Mouse (Mus musculus): Measurements from ENCODE around the gene Gm13539.
"Not testable (repeated sequence)": the region's sequence is repeated elsewhere in the genome, so short reads cannot be mapped to it uniquely, and the experiment has no call there.

Gene Gm13539

DNA sequence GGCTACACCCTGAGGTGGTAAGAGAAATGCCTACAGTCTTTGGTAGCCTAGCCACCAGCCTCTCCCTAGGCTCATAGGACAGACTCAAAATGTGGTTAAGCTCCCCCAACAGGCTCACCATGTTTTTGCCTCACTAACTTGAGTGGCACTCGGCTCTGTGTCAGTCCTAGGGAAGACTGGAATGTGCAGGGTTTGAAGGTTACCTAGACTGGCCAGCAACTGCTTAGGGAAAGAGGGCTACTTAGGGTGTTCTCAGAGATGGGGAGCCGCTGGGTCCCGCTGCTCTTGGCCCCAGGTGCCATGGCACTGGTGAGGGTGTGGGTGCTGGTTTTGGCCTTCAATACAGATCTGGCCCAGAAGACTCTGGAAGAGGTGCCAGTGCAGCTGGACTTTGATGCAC lies at the start of gene Gm13539:
Gm13539 (plus strand) TSS at position 301 of the 400 bp plus-strand sequence.
- no peak for DNase-seq (ENCODE audit: low read depth, low spot score)

DNA sequence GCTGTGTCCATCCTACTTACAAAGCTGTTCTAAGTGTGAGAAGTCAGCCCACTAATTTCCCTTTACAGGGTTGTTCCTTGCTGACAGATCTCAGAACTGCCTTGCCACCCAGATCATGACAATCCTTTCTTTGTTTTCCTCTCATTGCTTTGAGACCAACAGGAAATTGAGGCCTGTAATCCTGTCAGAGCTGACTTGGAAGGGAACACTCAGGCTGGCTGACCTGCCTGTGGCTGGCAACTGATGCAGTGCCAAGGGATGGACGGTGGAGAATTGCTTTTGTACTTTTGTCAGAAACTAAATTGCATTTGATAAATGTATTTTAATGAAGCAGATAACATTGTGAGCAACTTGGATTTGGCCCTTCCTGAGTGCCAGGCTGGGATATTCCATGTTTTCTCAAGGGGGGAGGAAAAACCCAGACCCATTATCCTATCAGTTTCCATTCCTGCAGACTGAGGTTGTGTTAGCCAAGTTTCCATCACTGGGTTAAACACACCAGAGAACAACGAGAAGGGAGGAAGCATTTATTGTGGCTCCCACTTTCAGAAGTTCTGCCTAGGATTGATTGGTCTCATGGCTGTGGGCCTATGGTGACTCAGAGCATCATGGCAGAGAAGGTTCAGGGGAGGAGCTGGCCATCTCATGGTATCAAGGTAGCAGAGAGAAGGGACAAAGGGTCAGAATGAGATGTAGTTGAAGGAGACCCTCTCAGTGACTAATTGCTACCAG lies 48.7 kb upstream of the Gm13539 start:
- no peak for DNase-seq (ENCODE audit: low read depth, low spot score)

DNA sequence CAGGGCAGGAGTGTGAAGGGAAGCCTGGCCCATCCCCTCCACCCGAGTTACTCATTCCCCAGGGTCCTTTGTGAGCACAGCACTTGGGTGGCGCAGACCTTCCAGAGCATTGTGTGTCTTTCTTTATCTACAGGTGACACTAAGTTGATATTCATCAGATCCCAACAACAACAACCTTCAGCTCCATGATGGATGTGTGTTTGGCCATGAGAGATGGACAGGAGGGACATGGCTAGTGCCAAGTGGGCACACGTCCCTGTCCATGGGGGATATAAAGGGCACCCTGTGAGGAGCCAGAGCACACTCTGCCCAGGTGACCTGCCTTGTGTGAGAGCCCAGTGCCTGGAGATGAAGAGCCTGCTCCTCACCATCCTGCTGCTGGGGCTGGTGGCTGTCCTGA lies 45.3 kb upstream of the Gm13539 start, which contains the start of gene Obp2b:
Obp2b (plus strand) TSS at position 301 of the 400 bp plus-strand sequence.
- not testable (repeated sequence) for DNase-seq (ENCODE audit: low read depth, low spot score)

- no peak for DNase-seq (ENCODE audit: low read depth, low spot score)
These were observed 40.4 kb upstream of the Gm13539 start for GRCm38 (mm10) chr2:25741671-25742070.

- DNase-seq (ENCODE audit: low read depth, low spot score), result no peak
These were observed 27.9 kb upstream of the Gm13539 start for GRCm38 (mm10) chr2:25754201-25754600.

DNA sequence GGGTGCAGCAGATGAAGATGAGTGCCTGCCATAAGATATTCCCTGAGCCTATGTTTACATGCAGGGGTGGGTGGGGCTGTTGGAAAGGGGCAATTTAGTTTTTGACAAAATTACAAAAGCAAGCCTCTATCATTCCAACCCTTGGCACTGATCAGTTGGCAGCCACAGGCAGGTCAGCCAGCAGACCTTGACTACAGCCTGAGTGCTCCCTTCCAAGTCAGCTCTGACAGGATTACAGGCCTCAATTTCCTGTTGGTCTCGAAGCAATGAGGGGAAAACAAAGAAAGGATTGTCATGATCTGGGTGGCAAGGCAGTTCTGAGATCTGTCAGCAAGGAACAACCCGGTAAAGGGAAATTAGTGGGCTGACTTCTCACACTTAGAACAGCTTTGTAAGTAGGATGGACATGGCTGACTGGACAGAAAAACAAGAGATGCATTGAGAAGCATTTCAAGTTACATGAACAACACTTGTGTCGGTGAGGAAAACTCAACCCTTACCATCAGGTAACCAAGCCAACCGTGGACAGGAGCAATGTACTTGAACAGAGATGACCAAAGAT lies 23.9 kb upstream of the Gm13539 start:
- no peak for DNase-seq (ENCODE audit: low read depth, low spot score)

GRCm38 (mm10) chr2:25765269-25765668 lies 16.8 kb upstream of the Gm13539 start, which contains the start of gene Lcn3:
Gene Lcn3, plus strand, starts transcription at chr2:25765569.
- DNase-seq (ENCODE audit: low read depth, low spot score), result no peak

GRCm38 (mm10) chr2:25767764-25768163 lies 14.3 kb upstream of the Gm13539 start:
- no peak for DNase-seq (ENCODE audit: low read depth, low spot score)

GRCm38 (mm10) chr2:25773507-25773906 lies 8.6 kb upstream of the Gm13539 start:
- DNase-seq (ENCODE audit: low read depth, low spot score), result no peak

DNA sequence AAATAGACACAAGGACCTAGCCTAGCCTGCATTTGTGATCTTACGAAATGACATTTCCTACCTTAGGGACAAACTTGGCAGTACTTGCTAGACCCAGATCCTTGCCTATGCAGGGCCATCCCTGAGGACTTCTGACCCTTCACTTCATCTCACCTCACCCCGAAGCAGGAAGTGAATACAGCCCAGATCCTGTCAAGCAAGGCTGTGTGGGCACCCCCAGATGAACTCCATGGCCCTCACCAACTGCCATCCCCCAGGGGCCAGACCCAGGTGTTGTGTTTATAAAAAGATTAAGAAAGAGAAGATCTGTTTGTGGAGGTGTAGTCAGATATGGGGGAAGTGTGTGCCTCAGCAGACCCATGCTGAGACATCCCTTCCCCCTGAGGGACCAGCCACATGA lies 7.4 kb upstream of the Gm13539 start:
- DNase-seq (ENCODE audit: low read depth, low spot score), result no peak

GRCm38 (mm10) chr2:25775991-25776390 lies 6.1 kb upstream of the Gm13539 start:
- no peak for DNase-seq (ENCODE audit: low read depth, low spot score)

DNA sequence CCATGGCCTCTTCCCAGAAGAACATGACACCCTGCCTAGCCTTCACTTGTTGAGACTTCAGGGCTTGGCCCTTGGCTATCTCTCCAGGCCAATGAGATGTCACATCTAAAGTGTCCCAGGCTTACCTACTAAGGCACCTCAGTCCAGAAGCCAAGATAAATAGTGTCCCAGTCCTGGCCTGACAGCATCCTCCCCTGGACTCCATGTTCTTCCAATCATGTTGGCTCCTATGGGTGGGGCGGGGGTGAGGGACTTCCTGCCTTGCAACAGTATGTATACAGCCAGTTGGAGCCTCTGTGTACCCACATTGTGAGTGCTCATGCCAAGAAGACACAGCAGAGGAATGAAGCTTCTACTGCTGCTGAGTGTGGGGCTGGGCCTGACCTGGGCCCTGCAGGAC lies 5.3 kb upstream of the Gm13539 start, which contains the start of gene Lcn11:
Lcn11 (plus strand) TSS at position 301 of the 400 bp plus-strand sequence.
- DNase-seq (ENCODE audit: low read depth, low spot score), result no peak

GRCm38 (mm10) chr2:25779076-25779475 lies 3.0 kb upstream of the Gm13539 start:
- no peak for DNase-seq (ENCODE audit: low read depth, low spot score)

- DNase-seq (ENCODE audit: low read depth, low spot score), result no peak
These were observed 1.1 kb upstream of the Gm13539 start for GRCm38 (mm10) chr2:25780921-25781320.

GRCm38 (mm10) chr2:25785573-25786322 lies 3.7 kb downstream of the Gm13539 start:
- DNase-seq (ENCODE audit: low read depth, low spot score), result no peak

DNA sequence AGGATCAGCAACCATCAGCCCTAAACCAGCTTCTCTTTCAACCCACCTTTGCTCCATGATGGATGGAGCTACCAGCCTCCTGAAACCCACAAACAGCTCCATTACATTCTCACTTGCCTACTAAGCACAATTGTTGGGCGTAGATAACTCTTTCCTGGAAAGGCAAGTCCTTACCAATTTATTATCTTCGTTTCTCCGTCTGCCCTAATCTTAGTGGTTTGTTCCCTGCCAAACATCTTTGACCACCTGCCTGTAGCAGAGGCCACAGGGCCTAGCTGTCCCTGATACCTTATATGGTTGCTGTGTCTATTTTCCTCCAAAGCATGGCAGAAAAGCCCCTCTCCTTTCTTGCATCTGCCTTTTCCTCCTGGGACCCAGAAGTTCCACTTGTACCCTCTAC lies 7.0 kb downstream of the Gm13539 start:
- no peak for DNase-seq (ENCODE audit: low read depth, low spot score)

- no peak for DNase-seq (ENCODE audit: low read depth, low spot score)
These were observed 15.6 kb downstream of the Gm13539 start for GRCm38 (mm10) chr2:25797635-25798034.

DNA sequence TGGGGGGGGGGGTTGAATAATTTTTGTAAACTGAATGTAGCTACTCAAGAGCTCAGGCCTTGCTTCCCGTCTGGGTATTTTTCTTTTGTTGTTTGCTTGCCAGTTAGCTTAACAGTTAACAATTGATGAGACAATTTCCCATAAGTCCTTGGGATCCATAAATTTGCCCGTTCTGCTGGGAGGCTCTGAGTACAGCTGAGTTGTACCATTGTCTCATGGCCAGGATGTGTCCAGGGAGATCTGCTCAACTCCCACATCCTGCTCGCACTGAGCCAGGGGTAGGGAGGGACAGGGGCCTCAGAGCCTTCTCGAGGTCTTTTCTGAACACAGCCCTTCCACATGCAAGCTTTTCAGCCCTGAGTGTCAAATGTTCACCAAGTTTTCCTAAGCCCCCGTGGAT lies 16.0 kb downstream of the Gm13539 start:
- no peak for DNase-seq (ENCODE audit: low read depth, low spot score)

DNA sequence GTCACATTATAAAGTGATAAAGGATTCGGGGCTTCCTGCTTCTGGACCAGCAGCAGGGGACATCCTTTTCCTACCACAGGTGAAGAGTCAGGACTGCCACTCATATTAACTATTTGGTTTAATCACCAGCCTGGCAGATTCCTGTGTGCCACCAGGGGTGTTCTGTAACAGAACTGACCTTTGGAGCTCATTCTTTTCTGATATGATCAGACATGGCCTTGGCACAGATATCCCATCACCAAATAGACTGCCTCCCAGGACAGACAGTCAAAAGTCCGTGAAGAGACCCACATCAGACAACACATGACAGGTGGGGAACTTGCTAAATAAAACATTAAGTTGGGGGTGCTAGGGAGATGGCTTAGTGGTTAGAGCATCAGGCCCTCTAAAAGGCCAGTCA lies 29.7 kb downstream of the Gm13539 start:
- DNase-seq (ENCODE audit: low read depth, low spot score), result no peak

DNA sequence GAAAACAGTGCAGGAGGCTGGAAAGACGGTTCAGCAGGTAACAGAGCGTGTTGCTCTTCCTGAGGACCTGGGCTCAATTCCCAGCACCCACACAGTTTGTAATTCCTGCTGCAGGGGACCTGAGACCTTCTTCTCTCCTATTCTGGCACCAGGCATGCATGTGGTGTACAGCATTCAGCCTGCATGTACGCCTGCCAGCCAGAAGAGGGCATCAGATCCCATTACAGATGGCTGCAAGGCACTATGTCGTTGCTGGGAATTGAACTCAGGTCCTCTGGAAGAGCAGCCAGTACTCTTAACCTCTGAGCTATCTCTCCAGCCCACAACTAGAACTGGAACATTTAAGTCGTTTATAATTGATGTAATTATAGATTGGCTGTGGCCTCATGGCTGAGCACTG lies 31.3 kb downstream of the Gm13539 start:
- DNase-seq (ENCODE audit: low read depth, low spot score), result peak; percentile 38

DNA sequence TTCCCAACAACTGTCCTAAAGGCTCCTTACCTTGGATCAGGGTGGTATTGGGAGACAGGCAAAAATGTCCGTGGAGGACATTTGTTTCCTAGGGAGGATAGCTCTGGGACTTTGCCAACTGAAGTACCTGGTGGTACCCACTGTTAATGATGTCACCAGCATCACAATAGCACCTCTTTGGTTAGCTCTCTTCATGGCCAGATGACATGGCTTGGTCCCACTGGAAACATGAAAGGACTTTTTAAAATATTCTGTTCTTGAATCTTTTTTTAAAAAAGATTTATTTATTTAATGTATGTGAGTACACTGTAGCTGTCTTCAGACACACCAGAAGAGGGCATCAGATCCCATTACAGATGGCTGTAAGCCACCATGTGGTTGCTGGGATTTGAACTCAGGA lies 33.7 kb downstream of the Gm13539 start, which contains the start of gene Glt6d1:
Glt6d1 (minus strand) TSS at position 101 of the 400 bp plus-strand sequence.
- DNase-seq (ENCODE audit: low read depth, low spot score), result not testable (repeated sequence)

GRCm38 (mm10) chr2:25822806-25823205 lies 40.7 kb downstream of the Gm13539 start, which contains the start of gene Lcn9:
Gene Lcn9, plus strand, starts transcription at chr2:25823153.
- no peak for DNase-seq (ENCODE audit: low read depth, low spot score)
